Mouse (Mus musculus) midbrain, embryonic 13.5 days (tissue): ENCODE results near the gene Trem1. TPM values are rescaled to one million over a fixed set of nuclear protein-coding genes. Genes with fewer than 3 reads are reported as not detected.

Experiments used
- ATAC-seq: fragments of 200-750 bp; cut with Nextera tagmentation; 2 replicates; pipeline ENCODE4 v1.8.0; 2017; ENCODE audit warnings: mild to moderate bottlenecking, moderate TSS enrichment, moderate library complexity
- H3K27ac ChIP-seq: fragments of 300-500 bp; sonication (generic); 2 replicates; pipeline ENCODE4 v1.5.1; 2015; ENCODE audit warnings: inconsistent platforms, mild to moderate bottlenecking, moderate library complexity
- H3K27me3 ChIP-seq: fragments of 300-500 bp; sonication (generic); 2 replicates; pipeline ENCODE4 v1.6.1; 2015; ENCODE audit warnings: mild to moderate bottlenecking, inconsistent platforms
- H3K36me3 ChIP-seq: fragments of 300-500 bp; sonication (generic); 2 replicates; pipeline ENCODE4 v1.6.1; 2015; ENCODE audit warnings: mild to moderate bottlenecking, inconsistent platforms
- H3K4me1 ChIP-seq: fragments of 300-500 bp; sonication (generic); replicated peaks from 2 replicates; pipeline ENCODE4 v1.6.1; 2015; ENCODE audit warnings: inconsistent platforms
- H3K4me2 ChIP-seq: fragments of 300-500 bp; sonication (generic); replicated peaks from 2 replicates; pipeline ENCODE4 v1.6.1; 2015; ENCODE audit warnings: moderate library complexity, mild to moderate bottlenecking, inconsistent platforms
- H3K4me3 ChIP-seq: fragments of 300-500 bp; sonication (generic); replicated peaks from 2 replicates; pipeline ENCODE4 v1.5.1; 2015; ENCODE audit warnings: mild to moderate bottlenecking, inconsistent platforms
- H3K9ac ChIP-seq: fragments of 300-500 bp; sonication (generic); replicated peaks from 2 replicates; pipeline ENCODE4 v1.6.1; 2015; ENCODE audit warnings: mild to moderate bottlenecking, inconsistent platforms
- H3K9me3 ChIP-seq: fragments of 300-500 bp; sonication (generic); 2 replicates; pipeline ENCODE4 v1.6.1; 2016; ENCODE audit warnings: mild to moderate bottlenecking, inconsistent platforms
- WGBS: fragments of 180-500 bp; shearing (Covaris S2); methylation state at CpG from one replicate; pipeline ENCODE4 v1.1.7; 2015; 5-methylcytosine and 5-hydroxymethylcytosine counted together
- polyA plus RNA-seq: library from polyadenylated mRNA; unstranded; fragments of >200 nt; fragmentation: Nextera tagmentation; extraction: Ambion mirVana; gene quantifications from 2 replicates; pipeline ENCODE4 v1.2.1, GENCODE M21; 2015

Trem1 gene
- polyA plus RNA-seq, 1 experiment from 2014 or later: not detected

GRCm38 (mm10) chr17:48247221-48247928 lies 14.8 kb downstream of the Trem1 start, which contains the start of gene Trem3:
TSS of gene Trem3 (plus strand) at chr17:48247777.
- ATAC-seq: no peak
- 86% methylated on average over 11 of the region's 11 CpGs for WGBS
- H3K4me3 ChIP-seq: no peak within 1 kb of the TSS

DNA sequence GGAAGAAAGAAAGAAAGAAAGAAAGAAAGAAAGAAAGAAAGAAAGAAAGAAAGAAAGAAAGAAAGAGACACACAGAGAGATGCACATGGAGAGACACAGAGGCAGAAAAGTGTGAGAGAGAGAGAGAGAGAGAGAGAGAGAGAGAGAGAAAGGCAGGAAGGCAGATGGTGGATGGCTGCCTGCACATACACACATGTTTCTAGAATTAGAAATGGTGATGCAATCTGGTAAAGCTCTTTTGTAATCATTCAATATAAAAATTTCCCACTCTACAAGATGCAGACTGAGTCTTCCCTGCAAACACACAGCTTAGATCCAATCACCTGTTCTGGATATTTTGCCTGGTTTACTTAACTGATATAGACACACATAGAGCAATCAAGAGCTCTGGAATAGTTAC lies 16.5 kb downstream of the Trem1 start:
- no peak overlapping the region for H3K9ac ChIP-seq
- H3K4me3 ChIP-seq: no peak overlapping the region
- H3K27ac ChIP-seq: no peak overlapping the region
- ATAC-seq: no peak
- no peaks in the 10 kb centered on the region for H3K36me3 ChIP-seq
- H3K4me1 ChIP-seq: no peaks in the 10 kb centered on the region
- H3K4me2 ChIP-seq: no peak overlapping the region
- H3K9me3 ChIP-seq: no peaks in the 10 kb centered on the region
- H3K27me3 ChIP-seq: no peaks in the 10 kb centered on the region

More at GRCm38 (mm10) chr17:48247221-48247928, 14.8 kb downstream of the Trem1 start, which contains the start of gene Trem3:
- Histone ChIP-seq H3K36me3 (no peaks in the 10 kb centered on the region), H3K4me1 (no peaks in the 10 kb centered on the region), H3K4me2 (no peak within 1 kb of the TSS), H3K9ac (no peak within 1 kb of the TSS), H3K9me3 (no peaks in the 10 kb centered on the region), H3K27me3 (no peaks in the 10 kb centered on the region), H3K27ac (no peak within 1 kb of the TSS)

DNA sequence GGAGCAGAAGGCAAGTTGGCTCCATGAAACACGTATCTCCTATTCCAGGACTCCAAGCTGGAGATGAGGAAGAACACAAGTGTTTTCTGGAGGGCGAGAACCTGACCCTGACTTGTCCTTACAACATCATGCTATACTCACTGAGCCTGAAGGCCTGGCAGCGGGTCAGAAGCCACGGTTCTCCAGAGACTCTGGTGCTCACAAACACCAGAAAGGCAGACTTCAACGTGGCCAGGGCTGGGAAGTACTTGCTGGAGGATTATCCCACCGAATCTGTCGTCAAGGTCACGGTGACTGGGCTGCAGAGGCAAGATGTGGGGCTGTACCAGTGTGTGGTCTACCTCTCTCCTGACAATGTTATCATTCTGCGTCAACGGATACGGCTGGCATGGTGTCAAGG lies 16.9 kb downstream of the Trem1 start:
- Histone ChIP-seq H3K27ac (no peak overlapping the region), H3K36me3 (no peaks in the 10 kb centered on the region), H3K4me2 (no peak overlapping the region), H3K4me1 (no peaks in the 10 kb centered on the region), H3K4me3 (no peak overlapping the region), H3K9me3 (no peaks in the 10 kb centered on the region), H3K27me3 (no peaks in the 10 kb centered on the region), H3K9ac (no peak overlapping the region)
- no peak for ATAC-seq
- 87% methylated on average over 11 of the region's 11 CpGs for WGBS

GRCm38 (mm10) chr17:48250631-48251030 lies 18.1 kb downstream of the Trem1 start:
- no peaks in the 10 kb centered on the region for H3K4me1 ChIP-seq
- no peak for ATAC-seq
- H3K27me3 ChIP-seq: no peaks in the 10 kb centered on the region
- H3K36me3 ChIP-seq: no peaks in the 10 kb centered on the region
- WGBS: 94% methylated on average over 7 of the region's 7 CpGs
- H3K4me3 ChIP-seq: no peak overlapping the region
- no peak overlapping the region for H3K4me2 ChIP-seq
- no peaks in the 10 kb centered on the region for H3K9me3 ChIP-seq
- H3K27ac ChIP-seq: no peak overlapping the region
- no peak overlapping the region for H3K9ac ChIP-seq

DNA sequence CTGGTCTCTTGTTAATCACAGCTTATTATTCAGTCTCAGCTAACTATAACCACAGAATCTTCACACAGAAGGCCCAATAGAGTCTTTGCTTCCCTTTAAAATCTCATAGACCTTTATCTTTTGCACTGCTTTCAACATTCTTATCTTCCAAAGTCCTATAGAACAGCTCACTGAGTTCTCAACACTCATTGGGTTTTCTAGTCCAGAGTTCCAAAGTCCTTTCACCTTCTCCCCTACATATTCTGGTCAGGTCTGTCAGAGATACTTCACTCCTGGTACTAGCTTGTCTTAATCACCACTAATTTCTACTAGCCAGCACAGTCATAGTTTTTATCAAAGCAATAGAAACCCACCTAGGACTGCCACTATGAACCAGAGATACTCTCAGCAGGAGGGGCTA lies 24.0 kb downstream of the Trem1 start:
- Histone ChIP-seq H3K9ac (no peak overlapping the region), H3K9me3 (peaks cover 8% of the 10 kb centered on the region), H3K36me3 (no peaks in the 10 kb centered on the region), H3K4me3 (no peak overlapping the region), H3K4me2 (no peak overlapping the region), H3K4me1 (no peaks in the 10 kb centered on the region), H3K27me3 (no peaks in the 10 kb centered on the region), H3K27ac (no peak overlapping the region)
- no peak for ATAC-seq

DNA sequence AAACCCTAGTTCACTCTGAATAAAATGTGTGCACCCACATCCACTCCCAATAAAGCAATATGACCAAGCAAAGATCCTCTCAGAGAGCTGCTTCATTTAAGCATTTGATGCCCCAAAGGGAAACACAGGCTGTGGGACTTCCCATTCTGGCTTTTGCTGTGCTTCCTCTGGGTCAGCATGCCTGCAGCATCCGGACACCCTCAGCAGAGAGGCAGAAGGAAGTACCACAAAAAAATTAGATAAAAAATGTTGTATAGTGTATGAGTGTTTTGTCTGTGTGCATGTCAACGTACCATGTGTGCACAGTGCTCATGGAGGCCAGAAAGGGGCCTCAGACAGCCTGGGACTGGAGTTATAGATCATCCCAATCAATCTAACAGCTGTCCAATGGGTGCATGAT lies 29.3 kb downstream of the Trem1 start:
- H3K36me3 ChIP-seq: no peaks in the 10 kb centered on the region
- no peaks in the 10 kb centered on the region for H3K27me3 ChIP-seq
- H3K4me3 ChIP-seq: no peak overlapping the region
- 91% methylated on average over 2 of the region's 2 CpGs for WGBS
- H3K9me3 ChIP-seq: peaks cover 8% of the 10 kb centered on the region
- H3K27ac ChIP-seq: no peak overlapping the region
- H3K4me1 ChIP-seq: no peaks in the 10 kb centered on the region
- no peak overlapping the region for H3K4me2 ChIP-seq
- ATAC-seq: no peak
- no peak overlapping the region for H3K9ac ChIP-seq

DNA sequence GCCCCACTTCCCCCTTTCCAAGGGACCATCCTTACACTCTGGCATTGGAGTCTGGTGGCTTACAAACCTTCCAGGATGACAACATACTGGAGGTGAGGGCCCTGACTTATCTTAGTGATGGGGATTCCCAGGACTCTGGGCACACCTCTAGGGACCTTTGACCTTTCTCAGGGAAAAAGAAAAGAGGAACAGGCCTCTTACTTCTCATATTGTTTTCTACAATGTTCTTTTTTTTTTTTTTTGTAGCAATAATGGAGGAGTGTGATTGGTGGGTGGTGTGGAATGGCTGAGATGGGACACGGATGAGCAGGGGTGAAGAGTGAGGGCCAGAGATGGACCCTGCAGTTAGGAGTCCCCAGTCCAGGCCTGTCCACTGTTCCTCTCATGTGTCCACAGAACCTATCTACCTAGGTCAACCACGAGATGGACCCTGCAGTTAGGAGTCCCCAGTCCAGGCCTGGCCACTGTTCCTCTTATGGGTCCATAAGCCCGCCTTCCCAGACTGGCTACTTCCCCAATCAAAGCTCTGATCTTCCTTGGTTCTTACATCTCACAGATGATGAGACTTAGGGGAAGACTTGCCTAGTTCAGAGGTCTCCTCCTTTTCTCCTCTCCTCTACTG lies 31.3 kb downstream of the Trem1 start, which contains the start of gene Treml4:
Gene Treml4, plus strand, starts transcription at position 555 of the 622 bp plus-strand sequence.
- H3K27ac ChIP-seq: no peak within 1 kb of the TSS
- 86% methylated on average over 3 of the region's 3 CpGs for WGBS
- H3K36me3 ChIP-seq: no peaks in the 10 kb centered on the region
- no peaks in the 10 kb centered on the region for H3K27me3 ChIP-seq
- no peak for ATAC-seq
- H3K9me3 ChIP-seq: peaks cover 7% of the 10 kb centered on the region
- H3K4me1 ChIP-seq: no peaks in the 10 kb centered on the region
- H3K4me2 ChIP-seq: no peak within 1 kb of the TSS
- H3K9ac ChIP-seq: no peak within 1 kb of the TSS
- no peak within 1 kb of the TSS for H3K4me3 ChIP-seq

- Histone ChIP-seq H3K9me3 (no peaks in the 10 kb centered on the region), H3K4me2 (no peak overlapping the region), H3K4me1 (no peaks in the 10 kb centered on the region), H3K9ac (no peak overlapping the region), H3K27me3 (no peaks in the 10 kb centered on the region), H3K36me3 (no peaks in the 10 kb centered on the region), H3K27ac (no peak overlapping the region), H3K4me3 (no peak overlapping the region)
- WGBS: 92% methylated on average over 7 of the region's 7 CpGs
- ATAC-seq: no peak
These were observed 32.1 kb downstream of the Trem1 start for GRCm38 (mm10) chr17:48264662-48265061.

GRCm38 (mm10) chr17:48266138-48266537 lies 33.6 kb downstream of the Trem1 start:
- 12% methylated on average over 2 of the region's 2 CpGs for WGBS
- H3K27me3 ChIP-seq: no peaks in the 10 kb centered on the region
- no peak overlapping the region for H3K4me2 ChIP-seq
- no peak overlapping the region for H3K9ac ChIP-seq
- H3K4me1 ChIP-seq: no peaks in the 10 kb centered on the region
- H3K27ac ChIP-seq: no peak overlapping the region
- H3K36me3 ChIP-seq: no peaks in the 10 kb centered on the region
- H3K4me3 ChIP-seq: no peak overlapping the region
- ATAC-seq: no peak
- H3K9me3 ChIP-seq: no peaks in the 10 kb centered on the region

DNA sequence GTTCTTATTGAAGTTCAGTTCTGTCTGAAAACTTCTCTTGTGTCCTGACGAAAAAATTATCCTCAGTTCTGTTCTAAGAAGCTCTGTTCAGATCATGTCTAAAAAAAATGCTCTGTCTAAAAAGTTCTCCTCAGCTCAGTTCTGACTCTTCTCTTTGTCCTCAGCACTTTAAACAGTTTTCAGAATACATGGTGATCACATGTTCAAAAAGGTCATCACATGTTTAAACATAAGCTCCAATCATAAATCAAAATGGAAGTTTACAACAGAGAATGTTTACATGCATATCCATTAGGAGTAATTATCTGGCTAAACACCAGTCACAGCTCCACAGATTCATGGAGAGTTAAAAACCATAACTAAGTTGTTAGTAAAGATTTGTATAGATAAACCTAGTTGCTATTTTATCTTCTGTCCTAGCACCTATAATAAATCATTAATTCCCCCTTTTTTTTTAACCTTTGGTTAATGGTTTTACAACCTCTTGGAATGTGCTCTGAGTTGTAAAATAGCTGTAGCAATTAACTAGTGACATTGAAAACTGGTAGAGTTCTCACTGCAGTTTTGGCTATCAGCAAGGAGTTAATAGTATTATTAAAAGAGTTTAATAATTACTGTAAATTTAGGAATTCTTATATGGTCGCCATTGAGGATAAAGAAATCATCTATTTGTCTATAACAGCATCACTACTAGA lies 34.2 kb downstream of the Trem1 start:
- ATAC-seq: no peak
- 45% methylated on average over 2 of the region's 2 CpGs for WGBS
- H3K4me2 ChIP-seq: no peak overlapping the region

GRCm38 (mm10) chr17:48267591-48267990 lies 35.0 kb downstream of the Trem1 start:
- ATAC-seq: no peak
- H3K27me3 ChIP-seq: no peaks in the 10 kb centered on the region
- WGBS: 100% methylated on average over 1 of the region's 1 CpGs
- H3K9ac ChIP-seq: no peak overlapping the region
- H3K36me3 ChIP-seq: no peaks in the 10 kb centered on the region
- no peak overlapping the region for H3K4me3 ChIP-seq
- H3K4me1 ChIP-seq: no peaks in the 10 kb centered on the region
- no peak overlapping the region for H3K4me2 ChIP-seq
- H3K9me3 ChIP-seq: no peaks in the 10 kb centered on the region
- no peak overlapping the region for H3K27ac ChIP-seq

More for the DNA sequence above, 34.2 kb downstream of the Trem1 start:
- Histone ChIP-seq H3K9me3 (no peaks in the 10 kb centered on the region), H3K9ac (no peak overlapping the region), H3K27ac (no peak overlapping the region), H3K4me3 (no peak overlapping the region), H3K36me3 (no peaks in the 10 kb centered on the region), H3K4me1 (no peaks in the 10 kb centered on the region), H3K27me3 (no peaks in the 10 kb centered on the region)

GRCm38 (mm10) chr17:48268276-48268675 lies 35.7 kb downstream of the Trem1 start:
- Histone ChIP-seq H3K27me3 (no peaks in the 10 kb centered on the region), H3K9ac (no peak overlapping the region), H3K4me2 (no peak overlapping the region), H3K4me3 (no peak overlapping the region), H3K4me1 (no peaks in the 10 kb centered on the region), H3K36me3 (no peaks in the 10 kb centered on the region), H3K27ac (no peak overlapping the region), H3K9me3 (no peaks in the 10 kb centered on the region)
- no peak for ATAC-seq
